Mouse (Mus musculus): ENCODE results near the gene Slc35g2. TPM values are rescaled to one million over a fixed set of nuclear protein-coding genes. Genes with fewer than 3 reads are reported as not detected.

Gene Slc35g2
- polyA plus RNA-seq, 1 experiment from 2014 or later = 2.7 TPM

DNA sequence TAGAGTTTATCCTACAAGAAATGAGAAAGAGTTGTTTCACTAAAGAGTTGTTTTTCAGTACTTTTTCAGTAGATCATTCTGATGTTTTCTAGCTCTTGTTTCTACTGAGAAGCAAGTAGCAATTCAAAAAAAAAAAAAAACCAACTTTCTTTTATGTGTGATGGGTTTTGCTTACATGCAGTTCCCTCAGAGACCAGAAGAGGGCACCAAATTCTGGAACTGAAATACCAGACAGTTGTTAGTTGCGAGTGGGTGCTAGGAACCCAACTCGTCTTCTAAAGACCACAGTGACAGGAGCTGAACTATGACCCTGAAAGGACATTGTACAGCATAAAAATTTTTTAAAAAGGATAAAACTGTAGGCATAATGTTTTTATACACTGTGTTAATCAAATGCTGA is 22.6 kb downstream of the Slc35g2 start:
- peaks cover 9% of the 10 kb centered on the region; the same call in 1 of the 2 replicates for H3K9me3 ChIP-seq
- H3K36me3 ChIP-seq = peaks cover 18% of the 10 kb centered on the region
- H3K4me2 ChIP-seq (replicated peaks) = no peak overlapping the region
- 90% methylated on average over 2 of the region's 2 CpGs for WGBS
- H3K4me3 ChIP-seq = no peak overlapping the region
- H3K9ac ChIP-seq = no peak overlapping the region
- no peaks in the 10 kb centered on the region for H3K27me3 ChIP-seq
- H3K4me1 ChIP-seq = peaks cover 16% of the 10 kb centered on the region
- ATAC-seq (ENCODE audit: low FRiP score, low read depth) = no peak
- no peak overlapping the region for H3K27ac ChIP-seq

DNA sequence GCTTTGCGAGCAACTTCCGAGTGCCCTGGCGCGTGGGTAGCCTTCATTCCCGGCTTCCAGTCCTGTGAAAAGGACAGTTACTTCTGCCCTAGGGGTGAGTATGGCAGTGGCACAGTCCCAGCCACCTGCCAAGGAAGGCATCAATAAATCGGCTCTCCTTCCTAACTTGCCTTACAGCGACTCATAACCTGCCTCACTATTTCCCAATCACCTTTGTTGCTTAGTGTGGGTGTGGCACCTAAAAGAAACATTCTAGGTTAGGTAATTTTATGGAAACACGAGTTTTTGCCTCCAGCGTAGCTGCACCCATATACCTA is 24.3 kb downstream of the Slc35g2 start:
- Histone ChIP-seq H3K4me3 (peak overlapping the region; percentile 95), H3K27me3 (no peaks in the 10 kb centered on the region), H3K4me2 (replicated peaks) (peak overlapping the region; percentile 80), H3K4me1 (peaks cover 21% of the 10 kb centered on the region), H3K9me3 (peaks cover 9% of the 10 kb centered on the region; the same call in 1 of the 2 replicates), H3K27ac (peak overlapping the region; percentile 61), H3K36me3 (peaks cover 8% of the 10 kb centered on the region), H3K9ac (peak overlapping the region; percentile 72)
- no peak for ATAC-seq (ENCODE audit: low FRiP score, low read depth)
- WGBS = 10% methylated on average over 9 of the region's 9 CpGs

DNA sequence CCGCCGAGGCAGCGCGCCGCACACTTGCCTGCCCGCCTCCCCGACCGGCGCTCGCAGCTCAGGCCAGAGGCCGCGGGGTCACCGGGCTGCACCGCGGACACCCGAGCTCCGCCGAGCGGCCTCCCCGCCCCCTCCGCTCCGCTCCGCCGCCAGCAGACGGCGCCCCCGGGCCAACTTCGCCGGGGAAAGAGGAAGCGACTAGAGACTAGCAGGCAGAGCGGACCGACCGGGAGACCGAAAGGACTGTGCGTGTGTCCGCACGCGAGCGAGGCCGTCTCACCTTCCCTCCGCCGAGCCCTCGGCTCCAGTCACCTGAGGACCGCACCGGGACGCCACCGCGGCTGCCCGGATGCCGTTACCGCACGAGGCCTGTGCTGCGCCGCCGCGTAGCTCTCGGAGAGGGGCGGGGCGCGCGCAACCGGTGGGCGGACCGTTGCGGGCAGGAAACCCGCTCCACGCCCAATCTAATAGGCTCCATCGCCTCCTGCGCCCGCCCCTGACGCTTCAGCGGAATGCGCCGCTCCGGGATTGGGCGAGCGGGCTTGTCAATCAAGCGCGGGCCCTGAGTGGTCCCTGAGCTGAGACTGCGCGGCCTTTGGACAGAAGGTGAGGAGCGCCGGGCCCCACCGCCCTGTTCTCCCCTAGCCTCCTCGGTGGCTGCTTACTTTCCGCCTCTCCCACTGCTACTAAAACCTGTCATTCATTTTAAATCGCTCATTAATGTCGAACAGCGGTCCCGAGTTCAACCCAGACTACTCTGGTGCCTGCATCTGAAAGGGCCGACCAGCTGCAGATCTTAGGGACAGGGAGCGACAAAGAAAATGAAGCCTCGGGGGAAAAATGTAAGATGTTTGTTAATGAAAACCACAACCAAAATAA is 24.9 kb downstream of the Slc35g2 start, which contains the start of gene Nck1:
Nck1 (minus strand) TSS at position 420 of the 879 bp plus-strand sequence.
- no peaks in the 10 kb centered on the region for H3K27me3 ChIP-seq
- ATAC-seq (ENCODE audit: low FRiP score, low read depth) = peak; percentile 99
- H3K27ac ChIP-seq = peak within 1 kb of the TSS; percentile 93
- H3K4me3 ChIP-seq = peak within 1 kb of the TSS; percentile 95
- H3K36me3 ChIP-seq = peaks cover 8% of the 10 kb centered on the region
- H3K4me1 ChIP-seq = peaks cover 21% of the 10 kb centered on the region
- peak within 1 kb of the TSS; percentile 80 for H3K4me2 ChIP-seq (replicated peaks)
- H3K9me3 ChIP-seq = peaks cover 9% of the 10 kb centered on the region; the same call in 1 of the 2 replicates
- under 1% methylated on average over 81 of the region's 93 CpGs for WGBS
- peak within 1 kb of the TSS; percentile 93 for H3K9ac ChIP-seq

DNA sequence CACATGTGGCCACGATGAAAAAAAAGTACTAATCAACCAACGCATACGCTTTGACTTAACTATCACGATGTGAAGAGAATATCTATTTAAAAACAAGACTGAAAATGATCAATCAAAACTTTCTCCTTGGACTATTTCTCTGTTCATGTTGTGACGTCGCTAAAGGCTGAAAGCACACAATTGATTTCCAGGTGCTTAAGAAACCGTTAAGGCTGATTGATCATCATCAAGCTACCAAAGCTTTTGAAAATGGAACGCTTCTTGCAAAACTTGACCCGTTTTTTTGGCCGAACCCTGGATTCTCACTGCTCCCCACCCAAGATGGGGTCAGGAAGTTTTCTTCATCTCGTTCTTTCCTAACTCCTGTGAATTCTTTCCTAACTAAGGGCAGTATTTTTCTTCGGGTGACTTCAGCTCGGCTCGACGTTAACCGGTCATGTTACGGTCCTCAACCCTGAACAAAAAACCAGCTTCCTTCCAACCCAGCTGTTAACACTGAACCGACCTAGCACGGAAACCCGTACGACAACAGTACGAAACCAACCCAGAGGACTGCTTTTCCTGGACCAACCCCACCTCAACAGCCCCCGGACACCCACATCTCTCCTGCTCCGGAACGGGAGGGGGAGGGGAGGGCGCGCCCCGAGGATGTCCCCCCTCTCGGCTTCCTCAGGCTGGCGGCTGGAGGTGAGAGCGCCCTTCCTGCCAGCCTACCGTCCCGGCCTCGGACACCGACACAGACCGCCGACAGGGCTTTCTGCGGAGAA is 25.8 kb downstream of the Slc35g2 start:
- Histone ChIP-seq H3K36me3 (peaks cover 8% of the 10 kb centered on the region), H3K9me3 (peaks cover 6% of the 10 kb centered on the region; the same call in 1 of the 2 replicates), H3K4me3 (peak overlapping the region; percentile 95), H3K27ac (peak overlapping the region; percentile 93), H3K4me1 (peaks cover 21% of the 10 kb centered on the region), H3K4me2 (replicated peaks) (peak overlapping the region; percentile 80), H3K27me3 (no peaks in the 10 kb centered on the region), H3K9ac (peak overlapping the region; percentile 93)
- no peak for ATAC-seq (ENCODE audit: low FRiP score, low read depth)
- under 1% methylated on average over 38 of the region's 38 CpGs for WGBS

DNA sequence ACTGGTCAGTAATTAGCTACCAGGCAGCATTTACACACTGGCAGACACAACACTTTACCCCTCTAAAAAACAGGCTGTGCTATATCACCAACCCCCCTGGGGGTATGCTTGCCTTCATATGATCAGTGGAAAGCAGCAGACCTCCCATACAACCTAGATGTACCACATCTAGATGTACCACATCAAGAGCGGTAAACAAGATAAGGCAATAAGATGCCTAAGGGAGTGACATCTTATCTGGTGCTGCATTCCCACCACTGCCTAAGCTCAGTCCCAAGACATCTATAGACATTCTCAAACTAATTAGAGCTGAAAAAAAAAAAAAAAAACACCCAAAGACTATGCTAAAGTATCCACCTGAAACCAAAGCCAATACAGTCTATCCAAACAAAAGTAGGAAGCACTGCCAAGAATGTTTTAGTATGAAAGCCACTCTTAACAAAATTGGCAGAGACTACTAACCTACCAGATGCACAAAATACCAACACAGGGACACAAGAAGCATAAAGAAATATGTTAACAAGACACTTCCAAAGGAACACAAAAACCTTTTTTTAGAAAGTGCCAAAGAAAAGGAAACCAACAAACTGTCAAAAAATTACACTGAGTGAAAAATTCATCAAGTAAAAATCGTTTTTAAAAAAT is 35.1 kb downstream of the Slc35g2 start:
- Histone ChIP-seq H3K27me3 (no peaks in the 10 kb centered on the region), H3K27ac (no peak overlapping the region), H3K4me1 (no peaks in the 10 kb centered on the region), H3K36me3 (no peaks in the 10 kb centered on the region), H3K9me3 (no peaks in the 10 kb centered on the region; the same call in 1 of the 2 replicates), H3K4me3 (no peak overlapping the region), H3K9ac (no peak overlapping the region), H3K4me2 (replicated peaks) (no peak overlapping the region)
- 93% methylated on average over 2 of the region's 2 CpGs for WGBS
- no peak for ATAC-seq (ENCODE audit: low FRiP score, low read depth)

DNA sequence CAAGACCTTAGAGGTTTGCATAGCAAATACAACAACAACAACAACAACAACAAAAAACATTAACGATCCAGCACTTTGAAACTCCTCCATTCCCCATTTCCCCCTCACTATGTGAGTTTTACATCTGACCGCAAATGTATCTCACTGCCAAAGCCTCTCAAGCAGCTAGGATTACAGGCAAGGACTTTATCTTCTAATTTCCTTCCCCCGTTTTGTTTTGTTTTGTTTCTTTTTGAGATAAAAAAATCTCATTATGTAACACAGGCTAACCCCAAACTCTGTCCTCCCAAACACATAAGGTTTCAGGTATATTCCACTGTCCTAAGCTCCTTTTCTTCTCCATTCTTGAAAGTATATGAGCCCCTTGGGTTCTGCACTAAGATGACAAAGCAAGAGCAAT is 36.2 kb downstream of the Slc35g2 start:
- WGBS = 94% methylated on average over 3 of the region's 3 CpGs
- Histone ChIP-seq H3K27ac (no peak overlapping the region), H3K9ac (no peak overlapping the region), H3K27me3 (no peaks in the 10 kb centered on the region), H3K4me1 (no peaks in the 10 kb centered on the region), H3K36me3 (no peaks in the 10 kb centered on the region), H3K4me2 (replicated peaks) (no peak overlapping the region), H3K4me3 (no peak overlapping the region), H3K9me3 (no peaks in the 10 kb centered on the region; the same call in 1 of the 2 replicates)
- no peak for ATAC-seq (ENCODE audit: low FRiP score, low read depth)

DNA sequence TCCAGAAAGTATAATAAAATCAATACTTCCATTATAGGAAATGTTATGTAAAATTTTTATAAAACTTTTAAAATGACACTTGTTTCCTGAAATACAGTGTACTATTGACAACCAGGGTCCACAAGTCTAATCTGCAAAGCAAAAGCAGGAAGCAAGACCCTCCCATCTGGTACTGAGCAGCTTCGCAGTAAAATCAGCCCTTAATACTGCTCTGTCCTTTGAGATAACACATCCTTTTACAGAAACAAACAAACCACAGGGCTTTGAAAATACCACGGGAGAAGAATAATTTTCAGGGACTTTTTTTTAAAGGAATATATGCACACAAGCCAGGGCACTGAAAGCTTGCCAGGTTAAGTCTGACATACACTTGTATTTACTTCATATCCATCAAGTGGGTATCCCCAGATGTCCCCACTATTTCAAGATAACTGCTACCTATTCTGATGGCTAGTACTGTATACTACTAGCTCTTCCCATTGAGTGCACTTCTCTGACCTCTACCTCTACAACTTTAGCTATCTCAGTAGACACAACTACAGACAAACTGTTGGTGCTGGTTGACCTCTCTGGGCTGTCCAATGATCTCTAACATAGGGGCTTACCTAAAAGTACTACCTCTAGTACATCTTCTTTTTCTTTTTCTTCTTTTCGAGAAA is 37.9 kb downstream of the Slc35g2 start:
- Histone ChIP-seq H3K4me1 (no peaks in the 10 kb centered on the region), H3K4me3 (no peak overlapping the region), H3K27ac (no peak overlapping the region), H3K9me3 (peaks cover 7% of the 10 kb centered on the region), H3K4me2 (replicated peaks) (no peak overlapping the region), H3K9ac (no peak overlapping the region), H3K36me3 (peaks cover 10% of the 10 kb centered on the region), H3K27me3 (no peaks in the 10 kb centered on the region)
- ATAC-seq (ENCODE audit: low FRiP score, low read depth) = no peak
- 78% methylated on average over 3 of the region's 3 CpGs for WGBS

DNA sequence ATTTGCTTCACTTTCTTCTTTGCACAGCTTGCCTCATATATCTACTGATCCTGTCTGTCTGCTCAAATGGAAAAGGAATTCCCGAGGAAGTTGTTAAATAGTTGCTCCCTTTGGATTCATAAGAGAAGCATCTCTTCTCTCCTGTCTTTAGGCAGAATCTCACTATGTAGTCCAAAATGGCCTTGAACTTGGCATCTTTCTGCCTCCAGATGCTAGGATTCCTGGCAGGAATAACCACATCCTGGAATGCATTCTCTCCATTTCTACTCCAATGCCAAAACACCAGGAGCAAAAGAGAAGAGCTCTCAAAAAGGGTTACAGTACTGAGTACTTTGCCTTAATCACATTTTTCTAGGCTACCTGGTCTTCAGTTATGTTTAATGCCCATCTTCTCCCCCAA is 39.6 kb downstream of the Slc35g2 start:
- no peak overlapping the region for H3K4me2 ChIP-seq (replicated peaks)
- peaks cover 10% of the 10 kb centered on the region for H3K36me3 ChIP-seq
- 79% methylated on average over 1 of the region's 1 CpGs for WGBS
- peaks cover 7% of the 10 kb centered on the region for H3K9me3 ChIP-seq
- H3K27ac ChIP-seq = no peak overlapping the region
- H3K4me3 ChIP-seq = no peak overlapping the region
- no peak overlapping the region for H3K9ac ChIP-seq
- ATAC-seq (ENCODE audit: low FRiP score, low read depth) = no peak
- H3K27me3 ChIP-seq = no peaks in the 10 kb centered on the region
- no peaks in the 10 kb centered on the region for H3K4me1 ChIP-seq

DNA sequence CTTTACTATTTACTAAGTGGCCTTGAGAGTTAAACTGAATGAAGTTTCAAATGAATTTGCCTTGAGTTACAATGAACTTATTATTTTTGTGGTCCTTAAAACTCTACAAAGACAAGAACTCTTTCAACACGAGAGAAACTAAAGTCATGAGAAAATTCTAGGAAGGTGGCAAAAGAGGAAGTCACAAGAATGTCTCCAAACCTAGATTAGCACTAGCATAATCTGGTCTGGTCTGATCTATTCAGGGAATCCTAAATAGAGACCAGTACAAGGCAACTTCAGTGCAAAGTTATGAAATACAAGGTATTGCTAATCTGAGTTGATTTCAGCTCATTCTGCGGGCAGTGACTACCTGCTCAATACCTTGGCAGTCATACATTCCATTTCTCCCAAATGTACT is 45.7 kb downstream of the Slc35g2 start:
- Histone ChIP-seq H3K9ac (no peak overlapping the region), H3K27ac (no peak overlapping the region), H3K4me2 (replicated peaks) (no peak overlapping the region), H3K4me1 (no peaks in the 10 kb centered on the region), H3K4me3 (no peak overlapping the region), H3K36me3 (peaks cover 10% of the 10 kb centered on the region), H3K27me3 (no peaks in the 10 kb centered on the region), H3K9me3 (peaks cover 7% of the 10 kb centered on the region; the same call in 1 of the 2 replicates)
- ATAC-seq (ENCODE audit: low FRiP score, low read depth) = no peak
- WGBS = 82% methylated on average over 2 of the region's 2 CpGs

DNA sequence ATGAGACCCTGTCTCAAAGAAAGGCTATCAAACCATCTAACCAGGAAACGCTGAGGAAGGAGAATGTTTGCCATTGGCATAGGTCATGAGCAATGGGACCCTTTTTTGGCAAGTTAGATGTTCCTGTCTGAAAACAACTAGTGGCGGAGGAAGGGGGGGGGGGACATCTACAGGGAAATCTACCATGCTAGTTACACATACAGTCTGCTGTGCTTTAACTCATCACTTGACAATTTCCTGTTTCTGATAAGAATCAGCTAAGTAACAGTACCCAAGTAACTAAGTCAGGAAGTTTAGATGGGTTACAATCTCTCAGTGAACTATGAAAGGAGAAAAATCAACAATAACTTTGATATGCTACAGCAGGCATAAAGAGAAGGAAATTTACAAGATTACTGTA is 48.9 kb downstream of the Slc35g2 start:
- Histone ChIP-seq H3K36me3 (no peaks in the 10 kb centered on the region), H3K4me2 (replicated peaks) (no peak overlapping the region), H3K27ac (no peak overlapping the region), H3K4me3 (no peak overlapping the region), H3K9me3 (no peaks in the 10 kb centered on the region), H3K27me3 (no peaks in the 10 kb centered on the region), H3K4me1 (no peaks in the 10 kb centered on the region), H3K9ac (no peak overlapping the region)
- no peak for ATAC-seq (ENCODE audit: low FRiP score, low read depth)
- 73% methylated on average over 2 of the region's 2 CpGs for whole genome bisulfite sequencing

DNA sequence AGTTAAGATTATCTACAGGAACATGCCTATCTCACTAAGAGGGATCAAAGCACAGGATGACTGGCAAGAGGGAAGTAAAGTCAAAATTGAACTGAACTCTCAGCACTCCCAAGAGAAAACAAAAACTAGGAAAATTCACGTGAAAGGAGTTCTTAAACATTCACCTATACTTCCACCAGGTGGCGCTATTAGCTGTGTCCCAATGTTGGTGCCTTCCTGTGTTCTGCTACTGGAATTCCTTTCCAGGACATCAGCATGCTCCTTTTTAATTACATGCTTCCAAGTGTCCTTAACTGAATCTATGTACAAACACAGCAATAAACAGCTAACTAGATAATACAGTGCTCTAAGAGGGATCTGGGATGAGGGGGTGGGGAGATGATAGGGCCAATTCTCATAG is 50.3 kb downstream of the Slc35g2 start:
- no peaks in the 10 kb centered on the region for H3K27me3 ChIP-seq
- 0% methylated on average over 2 of the region's 2 CpGs for WGBS
- no peak overlapping the region for H3K4me2 ChIP-seq (replicated peaks)
- H3K9me3 ChIP-seq = no peaks in the 10 kb centered on the region
- no peaks in the 10 kb centered on the region for H3K4me1 ChIP-seq
- no peak; the same call in 1 of the 2 replicates for ATAC-seq (ENCODE audit: low FRiP score, low read depth)
- no peaks in the 10 kb centered on the region for H3K36me3 ChIP-seq
- no peak overlapping the region for H3K9ac ChIP-seq
- no peak overlapping the region for H3K27ac ChIP-seq
- no peak overlapping the region for H3K4me3 ChIP-seq

Measured in limb, embryonic 13.5 days (tissue).